Mouse (Mus musculus) erythroblast, embryonic 14.5 days (primary cell): ENCODE data around the gene Tmem236.

Experiments used
- GATA1 ChIP-seq: IDR thresholded peaks from 2 replicates; pipeline ENCODE4 v1.6.1; 2012; ENCODE audit warnings: low read length, inconsistent platforms, mixed read lengths
- TAL1 ChIP-seq: IDR thresholded peaks from 3 replicates; pipeline ENCODE4 v1.6.1; 2012; ENCODE audit warnings: low read length, inconsistent platforms, mixed read lengths

- no peak for TF ChIP-seq TAL1
- TF ChIP-seq GATA1 = no peak
Observed at GRCm38 (mm10) chr2:14167721-14168120, 6.6 kb upstream of the Tmem236 start.
